Mouse (Mus musculus) kidney, adult 2 months (tissue): ENCODE results near the gene Wnt16.

Experiments
- CTCF ChIP-seq: fragments of 200-500 bp; conservative IDR thresholded peaks from 2 replicates; pipeline ENCODE4 v1.5.1; 2011; ENCODE audit warnings: low read depth, mild to moderate bottlenecking, control low read depth, low read length, moderate library complexity, mixed read lengths; ENCODE audit not compliant: insufficient read depth, insufficient read length
- POLR2A ChIP-seq: fragments of 200-500 bp; IDR thresholded peaks from one replicate; pipeline ENCODE4 v1.6.1; 2011; ENCODE audit warnings: low read depth, low read length, control low read depth

- TF ChIP-seq POLR2A (no peak), CTCF (no peak)
These were observed 4.0 kb downstream of the Wnt16 start for GRCm38 (mm10) chr6:22292056-22292455.
